Mouse (Mus musculus) megakaryocyte, adult 5-6 weeks (primary cell): ENCODE measurements around the gene Tgfb3. TPM values are rescaled to one million over a fixed set of nuclear protein-coding genes. Genes with fewer than 3 reads are reported as not detected.

Source experiments
- ATAC-seq: 2 replicates; pipeline ENCODE4 v1.8.0; 2016; ENCODE audit warnings: mild to moderate bottlenecking, inconsistent platforms; ENCODE audit not compliant: poor library complexity, severe bottlenecking
- total RNA-seq, 2 experiments: library from RNA; stranded (forward) in 1 of 2; stranded (reverse) in 1 of 2; fragments of 153-499, 151-499 nt in 1 of 2; fragments of 221-1000, 200-1000 nt in 1 of 2; gene quantifications; 2 replicates each; pipeline versions ENCODE4 v1.2.3 to v1.2.4; 2015 to 2017

The Tgfb3 gene
- total RNA-seq, 2 experiments from 2014 or later, result not detected

GRCm38 (mm10) chr12:86082481-86083012, 3.7 kb upstream of the Tgfb3 start, which contains the start of gene Ift43:
Gene Ift43, plus strand, starts transcription at chr12:86082541.
- ATAC-seq, result peak; percentile 40; the same call in 1 of the 2 replicates

GRCm38 (mm10) chr12:86079202-86079667, 394 bp upstream of the Tgfb3 start:
- peak; percentile 95 for ATAC-seq

GRCm38 (mm10) chr12:86078176-86078552, 677 bp downstream of the Tgfb3 start:
- no peak for ATAC-seq

GRCm38 (mm10) chr12:86077736-86078135, 1.1 kb downstream of the Tgfb3 start:
- no peak for ATAC-seq

- no peak for ATAC-seq
Measured at GRCm38 (mm10) chr12:86077322-86077721, 1.5 kb downstream of the Tgfb3 start.

GRCm38 (mm10) chr12:86076321-86076901, 2.4 kb downstream of the Tgfb3 start:
- no peak for ATAC-seq

GRCm38 (mm10) chr12:86075358-86075757, 3.5 kb downstream of the Tgfb3 start:
- ATAC-seq, result no peak

- no peak for ATAC-seq
Measured at GRCm38 (mm10) chr12:86074681-86075080, 4.2 kb downstream of the Tgfb3 start.

- no peak for ATAC-seq
Measured at GRCm38 (mm10) chr12:86071432-86071831, 7.4 kb downstream of the Tgfb3 start.

- no peak for ATAC-seq
Measured at GRCm38 (mm10) chr12:86064796-86065195, 14.0 kb downstream of the Tgfb3 start.

GRCm38 (mm10) chr12:86059341-86059740, 19.5 kb downstream of the Tgfb3 start:
- no peak for ATAC-seq

GRCm38 (mm10) chr12:86057516-86057915, 21.3 kb downstream of the Tgfb3 start:
- ATAC-seq, result no peak

GRCm38 (mm10) chr12:86056976-86057375, 21.9 kb downstream of the Tgfb3 start:
- no peak for ATAC-seq

GRCm38 (mm10) chr12:86055306-86055705, 23.5 kb downstream of the Tgfb3 start:
- no peak for ATAC-seq

GRCm38 (mm10) chr12:86051477-86051876, 27.4 kb downstream of the Tgfb3 start:
- no peak for ATAC-seq

- ATAC-seq, result no peak
Measured at GRCm38 (mm10) chr12:86049813-86050212, 29.0 kb downstream of the Tgfb3 start.

- no peak for ATAC-seq
Measured at GRCm38 (mm10) chr12:86047376-86047775, 31.5 kb downstream of the Tgfb3 start.

GRCm38 (mm10) chr12:86046776-86047175, 32.1 kb downstream of the Tgfb3 start:
- no peak for ATAC-seq

- 0 out of 2 replicates have a peak, but pooled peaks have one; percentile 27 for ATAC-seq
Measured at GRCm38 (mm10) chr12:86046141-86046540, 32.7 kb downstream of the Tgfb3 start.

- ATAC-seq, result no peak
Measured at GRCm38 (mm10) chr12:86039751-86040150, 39.1 kb downstream of the Tgfb3 start.

- no peak for ATAC-seq
Measured at GRCm38 (mm10) chr12:86039078-86039477, 39.8 kb downstream of the Tgfb3 start.

- ATAC-seq, result no peak
Measured at GRCm38 (mm10) chr12:86037235-86037921, 41.5 kb downstream of the Tgfb3 start.
